Mouse (Mus musculus) cerebellum, adult 18-20 months (tissue): ENCODE measurements around the gene Gm20547.
A peak's percentile ranks its signal among the peaks of the same experiment; 100 is the strongest.

ENCODE experiments used
- DNase-seq, 2 experiments: peaks; one replicate each; pipeline ENCODE4 v3.0.0; 2021

The Gm20547 gene

GRCm38 (mm10) chr17:34895724-34896123, 13.9 kb upstream of the Gm20547 start:
- DNase-seq, result no peak

GRCm38 (mm10) chr17:34894801-34895530, 13.1 kb upstream of the Gm20547 start:
- DNase-seq, result peak; percentile 61 to 70

- DNase-seq, result peak; percentile 90 to 97
These were observed 12.3 kb upstream of the Gm20547 start for GRCm38 (mm10) chr17:34894074-34894597.

- DNase-seq, result no peak
These were observed 11.4 kb upstream of the Gm20547 start for GRCm38 (mm10) chr17:34893072-34893824.

- DNase-seq, result no peak
These were observed 9.5 kb upstream of the Gm20547 start for GRCm38 (mm10) chr17:34891377-34891776.

- DNase-seq, result no peak
These were observed 8.4 kb upstream of the Gm20547 start for GRCm38 (mm10) chr17:34890074-34890743.

- no peak for DNase-seq
These were observed 6.1 kb upstream of the Gm20547 start for GRCm38 (mm10) chr17:34887942-34888341.

- DNase-seq, result no peak
These were observed 3.8 kb upstream of the Gm20547 start for GRCm38 (mm10) chr17:34885615-34886014.

- no peak for DNase-seq
These were observed 2.9 kb upstream of the Gm20547 start for GRCm38 (mm10) chr17:34884704-34885103.

GRCm38 (mm10) chr17:34883332-34883731, 1.5 kb upstream of the Gm20547 start:
- no peak for DNase-seq

- DNase-seq, result no peak
These were observed 676 bp downstream of the Gm20547 start for GRCm38 (mm10) chr17:34881166-34881565.

GRCm38 (mm10) chr17:34879336-34879879, 2.4 kb downstream of the Gm20547 start, which contains the start of gene Zbtb12:
Gene Zbtb12, plus strand, starts transcription at chr17:34879483.
- DNase-seq, result no peak

GRCm38 (mm10) chr17:34874321-34874720, 7.5 kb downstream of the Gm20547 start:
- no peak for DNase-seq

- DNase-seq, result no peak
These were observed 15.9 kb downstream of the Gm20547 start for GRCm38 (mm10) chr17:34865981-34866380.

- DNase-seq, result no peak
These were observed 19.3 kb downstream of the Gm20547 start, which contains the start of gene Cfb for GRCm38 (mm10) chr17:34862416-34863081. Gene Cfb, minus strand, starts transcription at chr17:34862518.

- no peak for DNase-seq
These were observed 20.0 kb downstream of the Gm20547 start for GRCm38 (mm10) chr17:34861704-34862415.

- DNase-seq, result no peak
These were observed 21.3 kb downstream of the Gm20547 start for GRCm38 (mm10) chr17:34860514-34860913.

GRCm38 (mm10) chr17:34858670-34859069, 23.2 kb downstream of the Gm20547 start:
- DNase-seq, result no peak

GRCm38 (mm10) chr17:34855825-34856224, 26.0 kb downstream of the Gm20547 start:
- DNase-seq, result peak in 1 of 2 experiments; percentile 44

GRCm38 (mm10) chr17:34854761-34855160, 27.1 kb downstream of the Gm20547 start:
- DNase-seq, result no peak

GRCm38 (mm10) chr17:34853511-34853910, 28.3 kb downstream of the Gm20547 start:
- no peak for DNase-seq
